Mouse (Mus musculus) small intestine, adult 2 months (tissue): Measurements from ENCODE around the gene Sprr2f. TPM values are rescaled to one million over a fixed set of nuclear protein-coding genes. Genes with fewer than 3 reads are reported as not detected.

ENCODE experiments used
- H3K27ac ChIP-seq: fragments of 200-500 bp; 2 replicates; pipeline ENCODE4 v1.5.1; 2012; ENCODE audit warnings: low read depth, low read length, control low read depth, inconsistent platforms; ENCODE audit not compliant: insufficient read depth
- H3K27me3 ChIP-seq: fragments of 200-500 bp; 2 replicates; pipeline ENCODE4 v1.6.1; 2012; ENCODE audit warnings: mild to moderate bottlenecking, moderate library complexity, low read length, inconsistent platforms; ENCODE audit not compliant: control insufficient read depth, insufficient read depth
- H3K36me3 ChIP-seq: fragments of 200-500 bp; 2 replicates; pipeline ENCODE4 v1.6.1; 2012; ENCODE audit warnings: mild to moderate bottlenecking, low read length, control low read depth, inconsistent platforms; ENCODE audit not compliant: control insufficient read depth, insufficient read depth
- H3K4me1 ChIP-seq: fragments of 200-500 bp; 2 replicates; pipeline ENCODE4 v1.6.1; 2012; ENCODE audit warnings: low read length, inconsistent platforms, mixed read lengths; ENCODE audit not compliant: control insufficient read depth, insufficient read depth, insufficient read length
- H3K4me3 ChIP-seq: fragments of 200-500 bp; 2 replicates; pipeline ENCODE4 v1.5.1; 2012; ENCODE audit warnings: low read depth, mild to moderate bottlenecking, control low read depth, inconsistent platforms, low read length, moderate library complexity
- CTCF ChIP-seq: fragments of 200-500 bp; IDR thresholded peaks from 2 replicates; pipeline ENCODE4 v1.5.1; 2012; ENCODE audit warnings: low read depth, mild to moderate bottlenecking, control low read depth, inconsistent platforms, low read length, moderate library complexity, mixed read lengths; ENCODE audit not compliant: insufficient replicate concordance, insufficient read length; ENCODE audit errors: extremely low read depth
- POLR2A ChIP-seq: fragments of 200-500 bp; IDR thresholded peaks from 2 replicates; pipeline ENCODE4 v1.6.1; 2012; ENCODE audit warnings: low read depth, mild to moderate bottlenecking, control low read depth, inconsistent platforms, low read length, moderate library complexity
- WGBS: fragments of 180-500 bp; shearing (Covaris S2); methylation state at CpG from one replicate; pipeline ENCODE4 v1.1.7; 2018; 5-methylcytosine and 5-hydroxymethylcytosine counted together
- polyA plus RNA-seq: library from polyadenylated mRNA; depleted of rRNA; stranded (reverse); fragments of >200 nt; gene quantifications from 2 replicates; pipeline ENCODE4 v1.2.3, GENCODE M21; 2012; rRNA removed

Gene Sprr2f
- polyA plus RNA-seq: not detected in 2 replicates

- no peaks in the 10 kb centered on the region for H3K27me3 ChIP-seq
- WGBS: 58% methylated on average over 3 of the region's 3 CpGs
- TF ChIP-seq CTCF: no peak
- TF ChIP-seq POLR2A: no peak
Observed at GRCm38 (mm10) chr3:92364887-92365286, at the start of gene Sprr2f. TSS of gene Sprr2f (plus strand) at chr3:92365187.

GRCm38 (mm10) chr3:92316320-92316719, 48.7 kb upstream of the Sprr2f start, which contains the start of gene Sprr2b:
TSS of gene Sprr2b (plus strand) at chr3:92316620.
- no peak for TF ChIP-seq POLR2A
- no peak for TF ChIP-seq CTCF
- Histone ChIP-seq H3K4me1 (no peaks in the 10 kb centered on the region), H3K36me3 (no peaks in the 10 kb centered on the region), H3K4me3 (no peak within 1 kb of the TSS), H3K27ac (no peak within 1 kb of the TSS), H3K27me3 (no peaks in the 10 kb centered on the region)
- WGBS: 78% methylated on average over 2 of the region's 2 CpGs

More at GRCm38 (mm10) chr3:92364887-92365286, at the start of gene Sprr2f:
- Histone ChIP-seq H3K4me1 (no peaks in the 10 kb centered on the region), H3K27ac (no peak within 1 kb of the TSS), H3K4me3 (no peak within 1 kb of the TSS), H3K36me3 (no peaks in the 10 kb centered on the region)

GRCm38 (mm10) chr3:92317384-92317783, 47.6 kb upstream of the Sprr2f start:
- TF ChIP-seq CTCF (no peak), POLR2A (no peak)
- H3K36me3 ChIP-seq: no peaks in the 10 kb centered on the region
- H3K4me1 ChIP-seq: no peaks in the 10 kb centered on the region
- H3K27me3 ChIP-seq: no peaks in the 10 kb centered on the region
- no peak overlapping the region for H3K4me3 ChIP-seq
- 74% methylated on average over 2 of the region's 2 CpGs for WGBS
- no peak overlapping the region for H3K27ac ChIP-seq

- no peak overlapping the region for H3K27ac ChIP-seq
- no peaks in the 10 kb centered on the region for H3K36me3 ChIP-seq
- 17% methylated on average over 1 of the region's 1 CpGs for WGBS
- no peaks in the 10 kb centered on the region for H3K27me3 ChIP-seq
- H3K4me3 ChIP-seq: no peak overlapping the region
- TF ChIP-seq POLR2A (no peak), CTCF (no peak)
- H3K4me1 ChIP-seq: no peaks in the 10 kb centered on the region
Observed at GRCm38 (mm10) chr3:92336278-92336677, 28.7 kb upstream of the Sprr2f start.

- Histone ChIP-seq H3K27me3 (no peaks in the 10 kb centered on the region), H3K4me3 (no peak within 1 kb of the TSS), H3K36me3 (no peaks in the 10 kb centered on the region), H3K4me1 (no peaks in the 10 kb centered on the region), H3K27ac (no peak within 1 kb of the TSS)
- TF ChIP-seq POLR2A (no peak), CTCF (no peak)
- 93% methylated on average over 5 of the region's 5 CpGs for WGBS
Observed at GRCm38 (mm10) chr3:92338840-92339239, 26.1 kb upstream of the Sprr2f start, which contains the start of gene Sprr2d. TSS of gene Sprr2d (plus strand) at chr3:92339140.

- Histone ChIP-seq H3K27ac (no peak within 1 kb of the TSS), H3K36me3 (no peaks in the 10 kb centered on the region), H3K4me1 (no peaks in the 10 kb centered on the region), H3K4me3 (no peak within 1 kb of the TSS), H3K27me3 (no peaks in the 10 kb centered on the region)
- no peak for TF ChIP-seq POLR2A
- WGBS: 82% methylated on average over 2 of the region's 2 CpGs
Observed at GRCm38 (mm10) chr3:92351843-92352242, 13.1 kb upstream of the Sprr2f start, which contains the start of gene Sprr2e. TSS of gene Sprr2e (plus strand) at chr3:92352143.

- no peaks in the 10 kb centered on the region for H3K4me1 ChIP-seq
- no peak for TF ChIP-seq POLR2A
- TF ChIP-seq CTCF: no peak
- no peaks in the 10 kb centered on the region for H3K27me3 ChIP-seq
Observed at GRCm38 (mm10) chr3:92361619-92362018, 3.4 kb upstream of the Sprr2f start.

GRCm38 (mm10) chr3:92373613-92374012, 8.6 kb downstream of the Sprr2f start:
- H3K4me3 ChIP-seq: no peak overlapping the region
- H3K27ac ChIP-seq: no peak overlapping the region
- TF ChIP-seq POLR2A (no peak), CTCF (no peak)
- H3K4me1 ChIP-seq: no peaks in the 10 kb centered on the region
- WGBS: 71% methylated on average over 2 of the region's 2 CpGs
- no peaks in the 10 kb centered on the region for H3K27me3 ChIP-seq
- no peaks in the 10 kb centered on the region for H3K36me3 ChIP-seq

More at GRCm38 (mm10) chr3:92361619-92362018, 3.4 kb upstream of the Sprr2f start:
- Histone ChIP-seq H3K36me3 (no peaks in the 10 kb centered on the region), H3K27ac (no peak overlapping the region), H3K4me3 (no peak overlapping the region)
